Mouse (Mus musculus) MEL (cell line): ENCODE results near the gene Pde4b.

Experiments used
- CHD1 ChIP-seq: IDR thresholded peaks from 2 replicates; pipeline ENCODE4 v1.6.1; 2012; ENCODE audit warnings: low read depth, mild to moderate bottlenecking, inconsistent platforms, low read length, improper control_type of control experiment
- CHD2 ChIP-seq: IDR thresholded peaks from 2 replicates; pipeline ENCODE4 v1.6.1; 2011; ENCODE audit warnings: low read length, improper control_type of control experiment
- CTCF ChIP-seq, 3 experiments: IDR thresholded peaks in 2 of 3; conservative IDR thresholded peaks in 1 of 3; 2 replicates each; pipeline ENCODE4 v1.5.1; 2011 to 2012; ENCODE audit warnings: low read length in 3 of 3, low read depth in 2 of 3, mild to moderate bottlenecking in 2 of 3, improper control_type of control experiment in 1 of 3, inconsistent platforms in 1 of 3, mixed read lengths in 1 of 3, moderate library complexity in 1 of 3; ENCODE audit not compliant: control insufficient read depth in 1 of 3, insufficient read depth in 1 of 3, poor library complexity in 1 of 3, severe bottlenecking in 1 of 3
- MAFK ChIP-seq: IDR thresholded peaks from 2 replicates; pipeline ENCODE4 v1.6.1; 2011; ENCODE audit warnings: low read depth, mild to moderate bottlenecking, low read length, improper control_type of control experiment, borderline replicate concordance
- POLR2A ChIP-seq, 2 experiments: IDR thresholded peaks; 2 replicates each; pipeline ENCODE4 v1.6.1; 2011 to 2012; ENCODE audit warnings: low read length in 2 of 2, mild to moderate bottlenecking in 2 of 2, control low read depth in 1 of 2, improper control_type of control experiment in 1 of 2, low read depth in 1 of 2, moderate library complexity in 1 of 2; ENCODE audit not compliant: control insufficient read depth in 1 of 2, insufficient read depth in 1 of 2, poor library complexity in 1 of 2
- POLR2AphosphoS2 ChIP-seq: IDR thresholded peaks from 2 replicates; pipeline ENCODE4 v1.6.1; 2011; ENCODE audit warnings: low read length, improper control_type of control experiment
- RCOR1 ChIP-seq: IDR thresholded peaks from 2 replicates; pipeline ENCODE4 v1.6.1; 2012; ENCODE audit warnings: low read depth, mild to moderate bottlenecking, inconsistent platforms, low read length, improper control_type of control experiment
- SIN3A ChIP-seq: IDR thresholded peaks from 2 replicates; pipeline ENCODE4 v1.6.1; 2012; ENCODE audit warnings: low read length, improper control_type of control experiment, inconsistent platforms
- TAL1 ChIP-seq: IDR thresholded peaks from 2 replicates; pipeline ENCODE4 v1.6.1; 2012; ENCODE audit warnings: mild to moderate bottlenecking, inconsistent platforms, low read length, moderate library complexity, mixed read lengths
- TBP ChIP-seq: IDR thresholded peaks from 2 replicates; pipeline ENCODE4 v1.8.0; 2011; ENCODE audit warnings: low read depth, low read length, improper control_type of control experiment
- TCF12 ChIP-seq: IDR thresholded peaks from 2 replicates; pipeline ENCODE4 v1.6.1; 2014; ENCODE audit warnings: low read depth, mild to moderate bottlenecking, inconsistent platforms, low read length, improper control_type of control experiment, moderate library complexity
- USF1 ChIP-seq: IDR thresholded peaks from 2 replicates; pipeline ENCODE4 v1.6.1; 2014; ENCODE audit warnings: low read depth, mild to moderate bottlenecking, inconsistent platforms, low read length, improper control_type of control experiment, moderate library complexity
- ZC3H11A ChIP-seq: IDR thresholded peaks from 2 replicates; pipeline ENCODE4 v1.6.1; 2012; ENCODE audit warnings: low read depth, mild to moderate bottlenecking, inconsistent platforms, low read length, improper control_type of control experiment
- ZNF384 ChIP-seq: IDR thresholded peaks from 2 replicates; pipeline ENCODE4 v1.6.1; 2012; ENCODE audit warnings: low read depth, mild to moderate bottlenecking, inconsistent platforms, low read length, improper control_type of control experiment

- TF ChIP-seq SIN3A = no peak
- TF ChIP-seq ZC3H11A = no peak
- no peak for TF ChIP-seq TCF12
- TF ChIP-seq CTCF (IDR thresholded peaks at IDR 0.05 in 2 of 3, conservative IDR thresholded peaks at IDR 0.05 in 1 of 3; ENCODE audit: control insufficient read depth in 1 of 3, insufficient read depth in 1 of 3, low read depth in 2 of 3, low read length in 3 of 3, poor library complexity in 1 of 3, severe bottlenecking in 1 of 3) = no peak
- no peak for TF ChIP-seq POLR2A (IDR thresholded peaks at IDR 0.05; ENCODE audit: control insufficient read depth in 1 of 2, insufficient read depth in 1 of 2, low read depth in 1 of 2, low read length in 2 of 2, poor library complexity in 1 of 2)
- no peak for TF ChIP-seq RCOR1
- TF ChIP-seq MAFK = no peak
- no peak for TF ChIP-seq POLR2AphosphoS2
- no peak for TF ChIP-seq TAL1
- TF ChIP-seq TBP = no peak
- no peak for TF ChIP-seq ZNF384
- no peak for TF ChIP-seq USF1
- no peak for TF ChIP-seq CHD2
- TF ChIP-seq CHD1 = no peak
These were observed 545.9 kb downstream of the Pde4b start for GRCm38 (mm10) chr4:102633241-102633640.
